Mouse (Mus musculus) thymus, postnatal 14 days (tissue): ENCODE data around the gene Zmym6.
A peak's percentile ranks its signal among the peaks of the same experiment; 100 is the strongest.
"Not testable (repeated sequence)": the region's sequence is repeated elsewhere in the genome, so short reads cannot be mapped to it uniquely, and the experiment has no call there.

Source experiments
- DNase-seq: peaks from one replicate; pipeline ENCODE4 v3.0.0; 2021

Zmym6 gene

DNA sequence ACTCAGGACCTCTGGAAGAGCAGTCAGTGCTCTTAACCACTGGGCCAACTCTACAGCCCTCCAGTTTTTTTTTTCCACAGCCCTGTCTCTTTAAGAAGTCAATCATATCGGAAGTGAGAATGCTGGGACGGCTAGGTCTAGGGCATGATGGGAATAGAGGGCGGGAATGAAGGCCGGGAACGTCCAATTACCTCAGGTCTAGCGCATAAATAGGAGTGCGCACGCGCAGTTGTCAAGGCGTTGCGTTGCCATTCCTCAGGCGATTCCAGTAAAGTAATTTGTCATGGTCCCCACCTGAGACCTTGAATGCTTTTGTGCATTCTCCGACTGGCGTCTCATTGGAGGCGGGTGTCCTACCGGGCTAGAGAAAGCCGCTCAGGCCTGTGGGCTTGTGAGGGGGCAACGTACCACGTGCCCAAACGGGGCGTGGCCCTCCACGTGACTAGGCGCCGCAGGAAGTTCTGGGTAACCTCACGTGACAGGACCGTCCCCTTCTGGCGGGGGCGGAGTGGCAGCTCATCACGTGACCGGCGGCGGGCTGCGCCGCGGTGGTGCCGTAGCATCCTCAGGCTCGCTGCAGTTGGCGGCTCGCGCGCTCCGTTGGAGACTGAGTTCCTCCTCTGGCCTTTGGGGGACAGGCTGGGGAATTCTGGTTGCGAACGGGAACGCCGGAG is at the start of gene Zmym6:
Gene Zmym6, plus strand, starts transcription at position 509 of the 674 bp plus-strand sequence.
- DNase-seq: peak; percentile 95

DNA sequence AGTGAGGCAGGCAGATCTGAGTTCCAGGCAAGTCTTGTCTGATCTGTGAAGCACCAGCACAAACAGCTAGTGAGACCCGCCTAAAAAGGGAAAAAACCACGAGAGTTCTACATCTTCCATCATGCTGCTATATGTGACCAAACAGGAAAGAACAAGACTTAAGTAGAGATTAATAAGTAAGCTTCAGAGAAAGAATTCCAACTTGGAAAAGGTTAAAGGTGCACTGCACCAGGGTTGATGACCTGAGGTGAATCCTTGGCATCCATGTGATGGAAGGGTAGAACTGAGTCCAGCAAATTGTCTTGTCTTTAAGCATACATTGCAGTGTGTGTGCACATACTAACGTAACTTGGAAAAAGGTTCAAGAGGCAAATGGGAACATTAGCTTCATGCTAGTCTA is 40.0 kb upstream of the Zmym6 start:
- no peak for DNase-seq

DNA sequence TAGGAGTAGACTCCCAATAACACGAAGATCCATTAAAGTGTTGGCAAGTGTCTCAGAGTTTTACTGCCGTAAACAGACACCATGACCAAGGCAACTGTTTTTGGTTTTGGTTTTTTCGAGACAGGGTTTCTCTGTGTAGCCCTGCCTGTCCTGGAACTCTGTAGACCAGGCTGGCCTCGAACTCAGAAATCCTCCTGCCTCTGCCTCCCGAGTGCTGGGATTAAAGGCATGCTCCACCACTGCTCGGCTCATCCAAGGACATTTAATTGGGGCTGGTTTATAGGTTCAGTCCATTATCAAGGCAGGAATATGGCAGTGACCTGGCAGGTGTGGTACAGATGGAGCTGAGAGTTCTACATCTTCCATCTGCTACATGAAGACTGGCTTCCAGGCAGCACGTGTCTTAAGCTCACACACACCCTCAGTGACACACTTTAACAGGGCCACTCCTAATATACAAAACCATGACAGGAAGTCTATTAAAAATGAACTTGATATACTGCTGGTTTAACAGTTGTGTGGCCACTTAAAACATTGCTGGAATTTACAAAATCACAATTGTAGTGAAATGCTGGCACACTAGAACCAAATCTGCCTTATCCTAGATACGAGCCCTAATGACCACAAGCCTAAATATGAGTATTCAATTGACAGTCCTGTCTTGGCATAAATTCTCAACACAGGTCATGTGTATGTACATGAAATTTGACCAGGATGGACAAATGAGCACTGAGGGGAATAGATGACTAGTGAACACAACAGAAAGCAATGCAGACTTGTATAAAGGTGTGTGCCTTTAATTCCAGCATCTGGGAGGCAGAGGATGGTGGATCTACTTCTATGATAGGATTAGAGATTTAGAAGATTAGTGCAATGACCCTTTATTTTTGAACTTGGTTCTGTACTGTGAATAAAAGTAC is 39.0 kb upstream of the Zmym6 start:
- DNase-seq: no peak

DNA sequence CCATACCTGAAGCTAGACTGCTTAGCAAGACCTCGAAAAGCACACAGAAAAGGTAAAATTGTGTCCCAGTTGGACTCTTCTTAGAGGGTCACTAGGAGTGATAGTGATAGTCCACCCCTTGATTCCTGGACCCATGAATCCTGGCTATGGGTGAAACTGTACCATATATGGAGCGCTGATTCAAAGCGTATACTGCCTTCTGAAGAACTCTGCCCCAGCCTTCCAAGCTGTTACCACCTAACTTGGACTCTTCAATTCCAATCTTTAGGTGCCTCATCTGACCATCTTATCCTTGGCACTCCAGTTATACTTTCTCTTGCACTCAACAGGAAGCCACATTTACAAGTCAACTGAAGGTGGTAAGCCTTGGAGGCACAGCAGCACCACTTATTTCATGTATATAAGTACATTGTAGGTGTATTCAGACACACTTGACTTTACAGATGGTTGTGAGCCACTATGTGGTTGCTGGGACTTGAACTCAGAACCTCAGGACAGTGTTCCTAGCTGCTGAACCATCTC is 38.3 kb upstream of the Zmym6 start:
- DNase-seq: no peak

DNA sequence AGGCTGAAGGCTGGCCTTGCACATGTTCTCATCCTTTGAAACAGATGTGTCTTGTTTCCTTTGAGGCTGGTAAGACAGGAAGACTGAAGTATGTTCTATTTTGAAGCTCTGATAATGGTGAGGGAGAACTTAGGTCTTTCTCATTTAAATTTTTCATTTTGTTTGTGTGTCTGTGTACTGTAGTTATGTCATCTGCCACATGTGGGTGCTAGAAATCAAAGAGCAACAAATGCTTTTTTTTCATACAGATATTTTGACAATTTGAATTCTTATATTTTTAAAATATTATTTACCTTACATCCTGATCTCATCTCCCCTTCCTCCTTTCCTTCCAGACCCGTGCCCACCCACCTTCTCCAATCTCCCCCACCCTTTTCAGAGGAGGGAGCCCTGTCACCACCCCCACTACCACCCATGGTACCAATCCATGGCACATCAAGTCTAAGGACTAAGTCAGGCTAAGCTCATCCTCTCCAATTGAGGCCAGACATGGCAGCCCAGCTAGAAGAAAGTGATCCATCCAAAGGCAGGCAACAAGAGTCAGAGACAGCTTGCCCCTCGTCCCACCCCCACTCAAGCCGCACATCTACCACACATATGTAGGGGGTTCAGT is 37.2 kb upstream of the Zmym6 start:
- no peak for DNase-seq

DNA sequence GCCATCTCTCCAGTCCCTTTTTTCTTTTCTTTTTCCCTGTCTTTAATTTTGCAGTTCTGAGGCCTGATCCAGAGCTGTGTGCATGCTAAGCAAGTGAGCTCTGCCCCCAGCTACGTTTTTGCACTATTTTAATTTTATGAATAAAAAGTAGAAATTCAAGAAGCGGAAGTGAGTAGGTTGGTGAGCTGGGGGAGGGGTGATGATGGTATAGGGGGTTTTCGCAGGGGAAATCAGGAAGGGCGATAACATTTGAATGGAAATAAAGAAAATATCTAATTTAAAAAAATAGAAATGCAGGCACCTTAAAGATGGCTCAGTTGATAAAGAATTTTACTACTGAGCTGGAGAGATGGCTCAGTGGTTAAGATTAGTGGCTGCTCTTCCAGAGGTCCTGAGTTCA is 33.6 kb upstream of the Zmym6 start:
- DNase-seq: no peak

DNA sequence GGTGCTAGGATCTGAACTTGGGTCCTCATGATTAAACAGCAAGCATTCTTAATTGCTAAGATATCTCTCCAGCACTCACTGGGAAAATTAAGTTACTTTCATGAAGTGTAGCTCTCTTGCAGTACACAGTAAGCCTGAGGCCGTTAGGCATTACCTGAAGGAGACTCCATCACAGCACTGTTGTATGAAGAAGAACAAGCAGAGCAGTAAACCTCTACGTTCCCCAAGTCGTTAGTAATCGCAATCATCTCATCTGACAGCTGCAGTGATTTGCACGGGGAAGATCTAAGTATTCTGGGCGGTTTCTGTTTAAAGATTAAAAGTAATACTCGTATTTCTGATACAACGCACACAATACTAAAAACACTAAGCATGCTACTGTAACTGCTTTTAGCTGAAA is 26.1 kb upstream of the Zmym6 start:
- DNase-seq: no peak

DNA sequence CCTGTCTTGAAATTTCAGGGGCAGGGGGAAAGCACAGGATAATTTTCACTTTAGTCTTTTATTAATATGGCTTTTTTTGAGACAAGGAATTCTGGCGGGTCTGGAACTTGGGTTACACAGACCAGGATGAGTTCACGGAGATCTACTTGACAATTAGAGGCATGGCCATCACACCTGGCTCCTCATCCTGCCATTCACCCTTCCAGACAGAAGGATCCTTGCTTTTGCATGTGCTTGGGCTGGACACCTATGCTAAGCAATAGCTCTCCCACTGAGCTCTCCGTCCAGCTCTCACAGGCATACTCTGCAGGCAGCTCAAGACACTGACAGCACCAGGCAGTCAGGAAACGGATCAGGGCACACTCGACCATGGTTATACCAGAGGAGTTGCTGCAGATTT is 24.1 kb upstream of the Zmym6 start:
- DNase-seq: no peak

DNA sequence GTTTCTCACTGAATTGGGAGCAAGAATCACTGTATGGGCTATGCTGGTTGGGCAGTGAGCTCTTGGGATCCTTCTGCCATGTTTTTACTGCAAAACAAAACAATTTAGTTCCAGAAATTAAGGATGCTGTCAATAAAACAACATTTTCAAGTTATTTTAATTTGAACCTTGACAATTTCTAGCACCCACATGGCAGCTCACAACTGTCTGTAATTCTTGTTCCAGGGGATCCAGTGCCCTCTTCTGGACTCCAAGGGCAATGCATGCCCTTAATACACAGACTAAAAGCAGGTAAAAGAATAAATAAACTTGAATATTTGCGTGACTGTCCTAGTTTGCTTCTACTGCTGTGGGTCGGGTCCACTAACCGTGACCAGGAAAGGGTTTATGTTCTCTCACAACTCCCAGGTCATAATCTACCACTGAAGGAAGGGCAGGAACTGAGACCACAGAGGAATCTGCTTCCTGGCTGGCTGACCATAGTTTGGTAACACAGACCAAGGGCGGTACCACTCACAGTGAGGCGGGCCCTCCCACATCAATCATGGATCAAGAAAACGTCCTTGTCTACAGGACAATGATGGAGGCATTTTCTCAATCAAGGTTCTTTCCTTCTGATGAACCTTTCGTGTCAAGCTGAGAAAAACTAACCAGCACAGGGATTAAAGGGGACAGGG is 22.5 kb upstream of the Zmym6 start:
- DNase-seq: peak; percentile 14

DNA sequence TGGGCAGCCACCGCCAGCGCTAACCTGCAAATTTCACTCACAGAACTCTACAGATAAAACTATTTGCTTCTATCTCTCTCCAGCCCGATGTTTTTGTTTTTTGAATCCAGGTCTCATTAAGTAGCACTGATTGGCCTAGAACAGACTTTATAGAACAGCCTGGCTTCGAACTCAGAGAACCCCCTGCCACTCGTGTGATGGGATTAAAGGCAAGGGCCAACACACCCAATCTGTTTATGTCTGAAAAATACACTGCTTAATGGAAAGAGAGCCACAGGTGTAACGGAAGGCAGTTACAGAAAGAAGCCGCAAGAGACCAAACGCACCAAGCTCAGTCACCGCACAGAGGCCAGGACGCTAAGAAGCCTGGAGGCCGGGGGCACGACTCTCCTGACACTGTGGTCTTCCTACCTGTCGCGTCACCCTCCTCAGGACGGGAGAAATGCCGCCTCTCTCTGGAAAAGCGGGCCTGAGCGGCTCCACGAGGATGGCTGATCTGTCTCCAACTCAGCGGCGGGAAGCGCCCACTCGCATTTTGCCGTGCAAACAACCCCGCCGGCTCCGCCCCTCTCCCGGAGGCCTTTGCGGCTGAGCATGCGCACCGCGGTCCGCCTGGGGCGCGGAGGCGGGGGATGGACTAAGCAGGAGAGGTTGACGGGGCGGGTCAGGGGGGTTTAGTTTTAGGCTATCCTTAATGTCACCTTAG is 16.4 kb upstream of the Zmym6 start, which contains the start of gene Zmym1:
Gene Zmym1, minus strand, starts transcription at position 568 of the 706 bp plus-strand sequence.
- peak; percentile 96 for DNase-seq

DNA sequence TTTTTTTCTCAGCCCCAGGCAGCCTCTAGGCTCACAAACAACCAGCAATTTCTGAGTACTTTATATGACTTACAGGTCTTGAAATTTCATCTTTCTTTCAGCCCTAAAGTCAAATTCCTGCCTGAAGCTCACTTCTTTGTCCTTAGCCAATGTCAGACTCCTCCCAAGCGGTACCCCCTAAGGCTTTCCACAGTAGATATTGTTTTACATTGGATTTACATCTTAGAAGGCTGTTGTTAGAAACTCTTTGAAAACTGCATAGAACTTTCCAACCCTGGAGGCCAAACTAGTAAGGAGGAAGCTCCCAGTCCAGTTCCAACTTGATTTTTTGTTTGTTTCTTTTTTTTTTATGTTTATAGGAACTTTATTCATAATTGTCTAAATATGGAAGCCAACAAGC is 13.1 kb upstream of the Zmym6 start:
- no peak for DNase-seq

DNA sequence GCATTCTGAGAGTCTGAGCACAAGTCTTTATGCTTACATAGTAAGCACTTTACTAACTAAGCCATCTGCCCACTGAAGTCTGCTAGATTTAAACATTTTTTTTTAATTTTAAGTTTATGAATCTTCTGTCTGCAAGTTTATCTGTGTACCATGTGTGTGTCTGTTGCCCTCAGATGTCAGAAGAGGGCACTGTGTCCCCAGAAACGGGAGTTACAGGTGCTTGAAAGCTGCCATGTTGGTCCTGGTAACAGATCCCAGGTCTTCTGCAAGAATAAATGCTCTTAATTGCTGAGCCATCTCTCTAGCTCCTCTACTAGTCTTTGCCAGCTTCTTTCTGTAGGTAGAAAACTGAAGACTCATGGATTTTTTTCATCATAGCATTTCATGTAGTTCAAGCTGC is 2.3 kb upstream of the Zmym6 start:
- DNase-seq: no peak

DNA sequence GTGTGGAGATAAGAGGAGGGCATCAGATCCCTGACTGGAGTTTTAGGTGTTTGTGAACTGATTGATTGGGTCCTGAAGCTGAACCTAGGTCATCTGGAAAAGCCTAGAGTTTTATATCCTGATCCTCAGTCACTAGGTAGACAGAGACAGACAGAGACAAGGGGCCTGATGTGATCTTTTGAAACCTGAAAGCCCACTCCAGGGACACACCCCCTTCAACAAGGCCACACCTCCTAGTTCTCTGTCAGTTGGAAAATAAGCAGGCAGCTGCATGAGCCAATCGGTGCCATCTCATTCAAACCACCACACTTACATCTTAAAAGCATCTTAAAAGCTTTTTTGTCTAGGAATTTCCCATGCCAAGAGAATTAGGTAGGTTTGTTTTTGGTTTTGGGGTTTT is 3.6 kb downstream of the Zmym6 start:
- no peak for DNase-seq

DNA sequence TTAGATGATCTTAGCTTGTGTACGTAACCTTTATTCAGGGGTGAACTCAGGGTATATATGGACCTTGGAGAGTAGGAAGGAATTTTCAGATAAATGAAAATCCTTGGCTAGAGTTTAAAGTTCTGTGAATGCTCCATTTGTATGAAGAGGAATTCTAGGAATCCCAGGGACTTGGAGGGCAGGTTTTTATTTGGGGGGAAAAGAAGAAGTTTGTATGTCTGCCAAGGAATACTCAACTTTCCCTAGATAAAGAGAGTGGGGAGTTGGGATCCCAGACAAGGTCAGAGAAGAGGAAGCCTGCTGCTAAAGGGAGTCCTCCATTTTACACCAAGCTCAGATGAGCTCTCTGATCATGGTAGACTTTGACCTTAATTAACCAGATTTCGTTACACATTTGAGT is 5.9 kb downstream of the Zmym6 start:
- DNase-seq: no peak

DNA sequence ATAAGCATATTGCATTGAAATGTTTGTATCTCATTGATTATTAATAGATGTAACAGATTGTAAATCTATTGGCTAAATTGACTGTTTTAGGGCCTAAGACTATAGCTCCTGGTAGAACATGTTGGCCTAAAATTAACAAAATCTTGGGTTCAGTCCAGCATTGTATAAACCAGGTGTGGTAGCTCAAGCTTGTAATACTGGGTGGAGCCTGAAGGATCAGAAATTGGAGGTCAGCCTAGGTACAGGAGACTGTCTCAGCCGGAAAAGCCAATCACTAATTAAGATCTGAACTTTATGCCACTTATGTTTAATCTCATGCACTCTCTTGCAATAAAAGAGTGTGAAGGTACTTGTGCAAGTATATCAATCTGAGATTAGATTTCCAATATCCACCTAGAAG is 8.6 kb downstream of the Zmym6 start:
- DNase-seq: no peak

DNA sequence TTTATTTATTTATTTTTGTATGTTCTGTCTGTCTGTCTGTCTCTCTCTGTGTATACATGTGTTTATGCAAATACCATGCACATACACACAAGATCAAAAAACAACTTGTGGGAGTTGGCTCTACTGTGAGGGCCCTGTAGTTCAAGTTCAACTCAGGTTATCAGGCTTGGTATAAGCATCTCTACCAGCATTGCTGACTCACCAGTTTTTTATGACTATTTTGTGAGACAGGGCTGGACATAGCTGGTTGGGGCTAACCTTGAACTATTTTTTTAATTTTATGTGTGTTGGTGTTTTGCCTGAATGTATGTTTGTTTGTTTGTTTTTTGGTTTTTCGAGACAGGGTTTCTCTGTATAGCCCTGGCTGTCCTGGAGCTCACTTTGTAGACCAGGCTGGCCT is 14.0 kb downstream of the Zmym6 start:
- no peak for DNase-seq

DNA sequence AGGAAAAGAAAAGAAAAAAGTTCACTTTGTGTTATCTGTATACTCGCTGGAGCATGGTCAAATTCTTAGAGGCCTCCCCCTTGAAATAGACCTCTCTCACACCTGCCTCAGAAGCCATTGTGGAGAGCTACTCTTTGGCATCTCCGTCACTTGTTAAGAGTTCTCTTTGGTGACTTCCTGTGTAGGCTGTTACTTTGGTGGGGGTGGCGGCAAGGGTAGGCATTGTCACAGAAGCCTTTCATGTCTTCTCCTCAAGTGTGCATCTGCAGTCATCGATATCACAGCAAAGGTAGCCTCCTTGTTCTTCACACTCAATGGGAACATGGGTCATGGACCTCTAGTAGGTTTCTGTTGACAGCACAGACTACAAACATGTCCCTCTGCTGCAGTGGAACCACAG is 17.9 kb downstream of the Zmym6 start:
- DNase-seq: peak; percentile 53

DNA sequence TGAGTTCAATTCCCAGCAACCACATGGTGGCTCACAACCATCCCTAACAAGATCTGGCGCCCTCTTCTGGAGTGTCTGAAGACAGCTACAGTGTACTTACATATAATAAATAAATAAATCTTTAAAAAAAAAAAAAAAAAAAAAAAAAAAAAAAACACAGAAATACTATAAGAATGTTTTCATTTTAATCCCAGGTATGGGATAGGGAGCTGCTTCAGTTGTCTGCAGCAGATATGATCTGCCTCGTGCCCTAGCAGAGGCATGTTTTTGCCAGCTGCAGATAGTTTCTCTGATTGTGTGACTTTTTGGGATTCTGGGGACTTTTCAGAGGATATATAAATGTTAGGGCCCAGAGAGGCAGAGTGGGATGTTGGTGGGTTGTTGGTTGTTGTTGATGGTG is 22.4 kb downstream of the Zmym6 start:
- DNase-seq: not testable (repeated sequence)

DNA sequence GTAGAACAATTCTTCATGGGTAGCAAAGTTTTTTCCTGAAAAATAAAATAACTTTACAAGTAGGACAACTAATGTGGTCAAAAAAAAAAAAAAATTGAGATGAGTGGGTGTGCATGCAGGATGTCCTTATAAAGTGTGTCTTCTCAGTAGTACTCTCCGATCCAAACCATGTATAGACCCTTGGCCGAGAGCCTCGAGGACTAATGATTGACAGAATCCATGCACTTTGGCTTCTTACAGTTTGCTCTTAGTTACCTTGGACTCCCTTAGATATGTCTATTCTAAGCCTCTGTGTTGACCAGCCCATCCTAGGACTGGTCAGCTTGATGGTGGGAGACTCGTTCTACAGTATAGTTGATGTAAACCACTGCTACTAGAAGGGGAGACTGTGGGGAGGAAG is 30.4 kb downstream of the Zmym6 start:
- no peak for DNase-seq

DNA sequence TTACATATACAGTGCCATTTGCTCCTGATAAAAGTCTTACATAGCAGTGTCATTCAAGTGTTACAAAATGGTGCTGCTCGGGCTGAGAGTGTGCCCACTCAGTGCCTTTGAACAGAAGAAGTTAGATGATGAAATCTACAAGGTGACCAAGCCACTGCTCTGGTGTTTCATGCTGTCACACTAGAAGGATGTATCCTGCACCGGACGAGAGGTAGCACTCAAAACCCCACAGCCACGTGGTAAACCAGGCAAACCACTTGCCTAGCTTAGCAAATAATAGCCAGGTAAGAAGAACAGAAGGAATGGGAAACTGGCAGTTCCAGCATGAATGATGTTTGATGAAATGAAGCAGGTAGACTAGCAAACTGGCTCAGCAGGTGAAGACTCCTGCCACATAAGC is 33.4 kb downstream of the Zmym6 start:
- no peak for DNase-seq

DNA sequence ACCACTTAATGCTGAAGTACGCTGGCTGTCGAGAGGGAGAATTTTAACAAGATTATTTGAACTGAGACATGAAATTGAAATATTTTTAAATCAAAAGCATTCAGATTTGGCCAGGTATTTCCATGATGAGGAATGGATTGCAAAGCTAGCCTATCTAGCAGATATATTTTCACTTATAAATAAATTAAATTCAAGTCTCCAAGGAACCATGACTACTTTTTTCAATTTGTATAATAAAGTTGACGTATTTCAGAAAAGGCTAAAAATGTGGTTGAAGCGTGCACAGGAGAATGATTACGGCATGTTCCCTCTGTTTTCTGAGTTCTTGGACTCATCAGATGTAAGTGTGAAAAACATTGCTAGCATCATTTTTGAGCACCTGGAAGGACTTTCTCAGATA is 46.2 kb downstream of the Zmym6 start, which contains the start of gene Tmem35b:
Gene Tmem35b, plus strand, starts transcription at position 301 of the 400 bp plus-strand sequence.
- no peak for DNase-seq

DNA sequence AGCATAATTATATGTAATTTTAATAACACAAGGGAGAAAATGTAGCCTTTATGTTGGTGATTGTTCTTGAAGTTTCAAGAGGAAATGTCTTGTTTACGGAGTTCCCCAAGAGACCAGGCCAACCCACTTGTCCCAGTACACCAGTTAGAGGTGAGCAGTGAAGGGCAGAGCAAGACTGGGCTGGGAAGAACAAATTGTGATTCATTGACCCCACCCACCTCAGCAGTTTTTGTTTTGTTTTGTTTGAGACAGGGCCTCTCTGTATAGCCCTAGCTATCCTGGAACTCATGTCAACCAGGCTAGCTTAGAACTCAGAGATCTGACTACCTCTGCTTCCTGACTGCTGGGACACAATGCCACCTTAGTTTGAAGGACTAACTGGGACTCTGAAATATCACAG is 47.1 kb downstream of the Zmym6 start:
- no peak for DNase-seq
